Mouse (Mus musculus): ENCODE results near the gene Fdx1. TPM values are rescaled to one million over a fixed set of nuclear protein-coding genes. Genes with fewer than 3 reads are reported as not detected.

Gene Fdx1
- polyA plus RNA-seq (2014; fragmentation: Illumina TruSeq; extraction: RNeasy Lipid Tissue Mini Kit (QIAGEN cat#74804); ENCODE audit: insufficient read depth, low read depth, low replicate concordance) = 76.5 TPM

DNA sequence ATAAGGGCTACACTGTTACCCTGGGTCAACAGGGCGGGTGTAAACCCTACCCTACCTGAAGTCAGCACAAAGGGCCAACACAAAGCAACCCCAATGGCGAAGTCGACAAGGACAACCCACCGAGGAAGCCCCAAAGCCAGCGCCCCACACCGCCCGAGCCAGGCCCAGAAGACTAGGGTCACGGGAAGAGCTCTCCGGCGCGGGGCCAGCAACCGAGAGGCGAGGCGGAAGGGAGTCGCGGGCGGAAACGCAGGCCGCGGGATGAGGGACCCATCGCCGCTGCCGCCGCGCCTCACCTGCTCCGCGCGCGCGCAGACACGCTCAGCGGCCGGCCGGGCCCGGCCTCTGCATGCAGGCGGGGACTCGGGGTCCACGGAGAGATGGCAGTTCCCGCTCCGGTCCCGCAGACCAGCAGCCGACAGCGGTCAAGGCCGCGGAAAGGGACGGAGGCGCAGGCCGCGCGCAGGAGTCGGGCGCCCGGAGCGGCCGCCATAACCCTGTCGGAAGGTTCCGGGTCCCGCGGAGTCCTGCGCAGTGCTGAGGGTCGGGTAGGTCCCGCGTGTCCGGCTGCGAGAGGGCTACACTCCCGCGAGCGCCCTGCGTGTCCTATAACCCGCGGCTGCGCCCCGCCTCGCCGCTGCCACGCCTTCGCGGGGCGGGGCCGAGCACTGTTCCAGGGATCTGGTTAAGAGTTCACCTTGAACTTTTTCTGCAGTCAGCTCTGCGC is at the start of gene Fdx1:
Fdx1 (minus strand) TSS at position 582 of the 727 bp plus-strand sequence.

Other genes with a start within 250 kb of the Fdx1 start
- 1.9 TPM for gene Arhgap20, start 198.2 kb downstream of the Fdx1 start, polyA plus RNA-seq (2014; fragmentation: Illumina TruSeq; extraction: RNeasy Lipid Tissue Mini Kit (QIAGEN cat#74804); ENCODE audit: insufficient read depth, low read depth, low replicate concordance)
- gene Rdx, start 83.6 kb upstream of the Fdx1 start, polyA plus RNA-seq (2014; fragmentation: Illumina TruSeq; extraction: RNeasy Lipid Tissue Mini Kit (QIAGEN cat#74804); ENCODE audit: insufficient read depth, low read depth, low replicate concordance) = 56.4 TPM
- gene Zc3h12c, start 205.0 kb upstream of the Fdx1 start, polyA plus RNA-seq (2014; fragmentation: Illumina TruSeq; extraction: RNeasy Lipid Tissue Mini Kit (QIAGEN cat#74804); ENCODE audit: insufficient read depth, low read depth, low replicate concordance) = 1.9 TPM

Data from lung, adult 10 weeks (tissue).